Mouse (Mus musculus) C2C12 (cell line): ENCODE data around the gene Ptges. TPM values are rescaled to one million over a fixed set of nuclear protein-coding genes. Genes with fewer than 3 reads are reported as not detected.
"Not testable (repeated sequence)": the region's sequence is repeated elsewhere in the genome, so short reads cannot be mapped to it uniquely, and the experiment has no call there.

Experiments used
- H3K27me3 ChIP-seq: one replicate; pipeline ENCODE4 v1.6.1; 2011; ENCODE audit not compliant: control insufficient read depth, insufficient read depth, insufficient read length
- H3K36me3 ChIP-seq: one replicate; pipeline ENCODE4 v1.6.1; 2011; ENCODE audit not compliant: control insufficient read depth, insufficient read depth
- H3K4me3 ChIP-seq: one replicate; pipeline ENCODE4 v1.5.1; 2011; ENCODE audit warnings: mild to moderate bottlenecking, control low read depth; ENCODE audit not compliant: poor library complexity, insufficient read depth, severe bottlenecking
- H3K79me2 ChIP-seq: one replicate; pipeline ENCODE4 v1.6.1; 2011; ENCODE audit not compliant: control insufficient read depth, insufficient read depth
- H3K79me3 ChIP-seq: one replicate; pipeline ENCODE4 v1.6.1; 2011; ENCODE audit warnings: low read depth, control low read depth
- H3ac ChIP-seq: one replicate; pipeline ENCODE3; 2011; ENCODE audit warnings: low read depth; ENCODE audit not compliant: control insufficient read depth, insufficient read length
- CEBPB ChIP-seq: IDR thresholded peaks from one replicate; pipeline ENCODE4 v1.6.1; 2011; ENCODE audit warnings: low read depth, mild to moderate bottlenecking, control low read depth, moderate library complexity
- CTCF ChIP-seq: IDR thresholded peaks from one replicate; pipeline ENCODE4 v1.5.1; 2011; ENCODE audit not compliant: control insufficient read depth, insufficient read depth, insufficient read length
- FOSL1 ChIP-seq: IDR thresholded peaks from one replicate; pipeline ENCODE4 v1.8.0; 2011; ENCODE audit warnings: mild to moderate bottlenecking, low read length; ENCODE audit not compliant: poor library complexity, insufficient read depth, severe bottlenecking
- MAX ChIP-seq: IDR thresholded peaks from one replicate; pipeline ENCODE4 v1.6.1; 2011; ENCODE audit warnings: mild to moderate bottlenecking, control low read depth
- MYOD1 ChIP-seq: IDR thresholded peaks from one replicate; pipeline ENCODE4 v1.6.1; 2011; ENCODE audit warnings: low read depth; ENCODE audit not compliant: control insufficient read depth, insufficient read length
- MYOG ChIP-seq: IDR thresholded peaks from one replicate; pipeline ENCODE4 v1.6.1; 2011; ENCODE audit not compliant: control insufficient read depth, insufficient read length; ENCODE audit errors: extremely low read depth
- USF1 ChIP-seq: IDR thresholded peaks from one replicate; pipeline ENCODE4 v1.6.1; 2011; ENCODE audit warnings: low read depth, mild to moderate bottlenecking, control low read depth, moderate library complexity
- polyA plus RNA-seq: library from polyadenylated mRNA; unstranded; fragments of >200 nt; fragmentation: generic; extraction: Trizol; gene quantifications from one replicate; pipeline ENCODE4 v1.2.1, GENCODE M21; 2012; ENCODE audit warnings: missing spikeins

Ptges gene
- polyA plus RNA-seq, 1 experiment, result 0.70 TPM

GRCm38 (mm10) chr2:30931922-30932321 lies 2.3 kb upstream of the Ptges start:
- H3ac ChIP-seq, result no peak overlapping the region
- TF ChIP-seq MYOD1 (no peak), MYOG (no peak), FOSL1 (no peak), USF1 (no peak), CEBPB (no peak)
- no peaks in the 10 kb centered on the region for H3K36me3 ChIP-seq

GRCm38 (mm10) chr2:30930846-30931245 lies 1.2 kb upstream of the Ptges start:
- not testable (repeated sequence) for H3K79me3 ChIP-seq, H3K4me3 ChIP-seq, H3K36me3 ChIP-seq, H3K27me3 ChIP-seq, H3ac ChIP-seq, H3K79me2 ChIP-seq

More at GRCm38 (mm10) chr2:30931922-30932321, 2.3 kb upstream of the Ptges start:
- H3K79me3 ChIP-seq, result no peaks in the 10 kb centered on the region
- no peak overlapping the region for H3K4me3 ChIP-seq
- no peaks in the 10 kb centered on the region for H3K27me3 ChIP-seq
- H3K79me2 ChIP-seq, result no peaks in the 10 kb centered on the region

DNA sequence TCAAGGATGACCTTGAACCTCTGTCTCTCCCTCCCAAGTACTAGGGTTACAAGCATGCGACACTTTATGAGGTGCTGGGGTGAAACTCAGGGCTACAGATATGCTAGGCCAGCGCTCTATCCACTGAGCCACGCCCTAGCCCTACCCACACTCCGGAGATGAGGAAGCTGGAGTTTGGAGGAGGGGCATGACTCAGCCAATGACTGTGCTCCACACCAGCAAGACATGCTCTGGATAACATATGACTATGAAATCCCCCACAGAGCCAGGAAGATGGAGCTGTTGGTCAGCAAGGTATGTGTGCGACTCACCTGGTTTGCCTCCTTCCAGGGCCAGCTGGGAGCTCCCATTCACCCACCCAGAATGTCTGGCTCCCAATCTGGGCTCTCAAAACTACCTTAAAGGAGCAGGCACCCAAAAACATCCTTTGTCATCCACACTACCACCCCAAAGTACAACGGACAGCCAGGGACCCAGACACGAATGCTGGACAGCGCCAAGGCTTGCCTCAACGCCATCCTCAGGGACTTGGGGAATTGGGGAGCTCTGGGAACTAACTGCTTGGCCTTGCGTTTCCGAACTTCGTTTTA lies 675 bp downstream of the Ptges start:
- Histone ChIP-seq H3ac (peak overlapping the region; percentile 23), H3K4me3 (peak overlapping the region; percentile 25)
- TF ChIP-seq CEBPB (no peak), MAX (peak; percentile 16), MYOD1 (no peak), CTCF (no peak)

GRCm38 (mm10) chr2:30927844-30928628 lies 1.6 kb downstream of the Ptges start:
- Histone ChIP-seq H3K27me3 (no peaks in the 10 kb centered on the region), H3K79me2 (no peaks in the 10 kb centered on the region), H3K79me3 (no peaks in the 10 kb centered on the region), H3K4me3 (no peak overlapping the region), H3ac (no peak overlapping the region), H3K36me3 (no peaks in the 10 kb centered on the region)
- TF ChIP-seq MYOD1 (peak; percentile 31), MAX (peak; percentile 65), USF1 (no peak), CTCF (peak; percentile 69)

More for the DNA sequence above, 675 bp downstream of the Ptges start:
- H3K79me2 ChIP-seq, result no peaks in the 10 kb centered on the region
- H3K36me3 ChIP-seq, result no peaks in the 10 kb centered on the region
- no peaks in the 10 kb centered on the region for H3K27me3 ChIP-seq
- no peaks in the 10 kb centered on the region for H3K79me3 ChIP-seq

GRCm38 (mm10) chr2:30927151-30927781 lies 2.4 kb downstream of the Ptges start:
- no peak overlapping the region for H3K4me3 ChIP-seq
- H3ac ChIP-seq, result no peak overlapping the region
- H3K36me3 ChIP-seq, result no peaks in the 10 kb centered on the region
- no peaks in the 10 kb centered on the region for H3K79me3 ChIP-seq
- TF ChIP-seq MYOG, result no peak
- TF ChIP-seq CEBPB, result peak; percentile 33
- no peaks in the 10 kb centered on the region for H3K27me3 ChIP-seq
- H3K79me2 ChIP-seq, result no peaks in the 10 kb centered on the region

- TF ChIP-seq CTCF (no peak), USF1 (no peak), MAX (no peak), CEBPB (no peak), MYOG (no peak), MYOD1 (no peak), FOSL1 (no peak)
- Histone ChIP-seq H3ac (no peak overlapping the region), H3K79me3 (no peaks in the 10 kb centered on the region), H3K79me2 (no peaks in the 10 kb centered on the region), H3K27me3 (no peaks in the 10 kb centered on the region), H3K4me3 (no peak overlapping the region), H3K36me3 (no peaks in the 10 kb centered on the region)
Measured at GRCm38 (mm10) chr2:30926381-30926780, 3.3 kb downstream of the Ptges start.
